Mouse (Mus musculus): ENCODE measurements around the gene Smc3. TPM values are rescaled to one million over a fixed set of nuclear protein-coding genes. Genes with fewer than 3 reads are reported as not detected.
A peak's percentile ranks its signal among the peaks of the same experiment; 100 is the strongest.
"Not testable (repeated sequence)": the region's sequence is repeated elsewhere in the genome, so short reads cannot be mapped to it uniquely, and the experiment has no call there.

Gene Smc3
- polyA plus RNA-seq, 1 experiment from 2014 or later, result 61.8 TPM

DNA sequence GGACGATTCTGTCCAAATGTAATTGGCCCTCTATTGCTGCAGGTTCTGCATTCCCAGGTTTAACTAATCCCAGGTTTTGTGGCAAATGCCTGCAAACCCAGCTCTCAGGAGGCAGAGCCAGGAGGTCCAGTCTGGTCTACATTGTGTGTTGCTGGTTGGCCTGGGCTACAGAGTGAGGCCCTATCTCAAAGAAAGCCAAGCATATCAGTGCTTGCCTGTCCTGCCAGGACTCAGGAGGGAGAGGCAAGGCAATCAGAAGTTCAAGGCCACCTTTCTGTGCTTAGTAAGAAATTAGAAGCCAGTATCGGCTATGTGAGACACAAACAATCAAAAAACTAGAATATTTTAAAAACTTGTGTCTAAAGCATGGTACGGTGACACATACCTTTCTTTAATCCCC is 27.0 kb upstream of the Smc3 start:
- DNase-seq (ENCODE audit: low spot score) (no peak), ATAC-seq (no peak)

DNA sequence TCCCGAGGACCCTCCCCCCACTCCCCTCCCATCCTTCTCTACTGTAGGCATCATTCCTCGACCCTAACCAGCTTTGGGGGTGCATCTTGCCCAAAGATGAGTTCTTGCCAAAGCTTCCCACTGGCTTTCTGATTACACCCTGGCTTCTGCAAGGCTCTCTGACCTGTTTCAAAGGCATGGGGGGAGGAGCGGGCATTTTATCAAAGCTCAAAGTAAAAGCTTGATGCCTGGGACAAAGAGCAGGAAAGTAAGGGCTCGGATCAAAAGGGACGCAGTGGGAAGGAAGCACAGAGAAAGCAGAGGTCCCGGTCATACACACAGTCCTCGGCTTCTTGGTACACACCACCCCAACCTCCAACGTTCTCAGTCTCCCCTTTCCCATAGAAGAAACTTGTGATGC is 26.1 kb upstream of the Smc3 start:
- H3K4me3 ChIP-seq (ENCODE audit: low read depth, low read length), result no peak overlapping the region
- no peak overlapping the region for H3K4me2 ChIP-seq (ENCODE audit: low read length)
- no peaks in the 10 kb centered on the region for H3K9me3 ChIP-seq (replicated peaks; ENCODE audit: control insufficient read depth, low read length)
- H3K4me1 ChIP-seq (ENCODE audit: control insufficient read depth, insufficient read depth, low read length), result no peaks in the 10 kb centered on the region
- H3K9ac ChIP-seq (ENCODE audit: low read length), result no peak overlapping the region
- no peaks in the 10 kb centered on the region for H3K36me3 ChIP-seq (ENCODE audit: control insufficient read depth, insufficient read depth, low read length)
- 37% methylated on average over 8 of the region's 8 CpGs for WGBS
- H3K27ac ChIP-seq (ENCODE audit: low read depth, low read length), result no peak overlapping the region
- DNase-seq (ENCODE audit: low spot score) (no peak), ATAC-seq (no peak)
- H3K27me3 ChIP-seq (replicated peaks; ENCODE audit: control insufficient read depth, insufficient read depth, low read length), result no peaks in the 10 kb centered on the region

More for the DNA sequence above, 27.0 kb upstream of the Smc3 start:
- Histone ChIP-seq H3K36me3 (ENCODE audit: control insufficient read depth, insufficient read depth, low read length) (no peaks in the 10 kb centered on the region), H3K4me1 (ENCODE audit: control insufficient read depth, insufficient read depth, low read length) (no peaks in the 10 kb centered on the region), H3K4me3 (ENCODE audit: low read depth, low read length) (no peak overlapping the region), H3K27me3 (replicated peaks; ENCODE audit: control insufficient read depth, insufficient read depth, low read length) (no peaks in the 10 kb centered on the region), H3K27ac (ENCODE audit: low read depth, low read length) (no peak overlapping the region), H3K9me3 (replicated peaks; ENCODE audit: control insufficient read depth, low read length) (no peaks in the 10 kb centered on the region), H3K4me2 (ENCODE audit: low read length) (no peak overlapping the region), H3K9ac (ENCODE audit: low read length) (no peak overlapping the region)
- 82% methylated on average over 3 of the region's 3 CpGs for WGBS

DNA sequence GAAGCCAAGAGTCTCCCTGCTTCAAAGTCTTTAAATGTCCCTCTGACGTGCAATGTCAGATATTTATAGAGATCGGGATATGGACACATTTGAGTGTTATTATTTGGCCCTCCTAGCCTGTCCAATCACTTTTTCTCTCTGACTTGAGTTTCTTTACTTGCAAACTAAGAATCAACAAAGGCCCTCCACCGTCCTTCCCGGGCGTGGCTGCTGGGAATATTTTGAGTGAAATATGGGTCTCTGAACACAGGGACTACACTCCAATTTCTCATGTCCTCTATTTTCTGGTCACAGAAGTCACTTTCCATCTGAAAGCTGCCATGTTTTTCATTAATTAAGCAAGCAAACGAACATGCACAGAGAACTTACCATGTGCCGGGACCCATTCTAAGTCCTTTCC is 25.7 kb upstream of the Smc3 start:
- DNase-seq (ENCODE audit: low spot score) (no peak), ATAC-seq (no peak)
- Histone ChIP-seq H3K9me3 (replicated peaks; ENCODE audit: control insufficient read depth, low read length) (no peaks in the 10 kb centered on the region), H3K27me3 (replicated peaks; ENCODE audit: control insufficient read depth, insufficient read depth, low read length) (no peaks in the 10 kb centered on the region), H3K4me2 (ENCODE audit: low read length) (no peak overlapping the region), H3K4me1 (ENCODE audit: control insufficient read depth, insufficient read depth, low read length) (no peaks in the 10 kb centered on the region), H3K36me3 (ENCODE audit: control insufficient read depth, insufficient read depth, low read length) (no peaks in the 10 kb centered on the region), H3K9ac (ENCODE audit: low read length) (no peak overlapping the region), H3K27ac (ENCODE audit: low read depth, low read length) (no peak overlapping the region), H3K4me3 (ENCODE audit: low read depth, low read length) (no peak overlapping the region)
- 85% methylated on average over 7 of the region's 7 CpGs for WGBS

DNA sequence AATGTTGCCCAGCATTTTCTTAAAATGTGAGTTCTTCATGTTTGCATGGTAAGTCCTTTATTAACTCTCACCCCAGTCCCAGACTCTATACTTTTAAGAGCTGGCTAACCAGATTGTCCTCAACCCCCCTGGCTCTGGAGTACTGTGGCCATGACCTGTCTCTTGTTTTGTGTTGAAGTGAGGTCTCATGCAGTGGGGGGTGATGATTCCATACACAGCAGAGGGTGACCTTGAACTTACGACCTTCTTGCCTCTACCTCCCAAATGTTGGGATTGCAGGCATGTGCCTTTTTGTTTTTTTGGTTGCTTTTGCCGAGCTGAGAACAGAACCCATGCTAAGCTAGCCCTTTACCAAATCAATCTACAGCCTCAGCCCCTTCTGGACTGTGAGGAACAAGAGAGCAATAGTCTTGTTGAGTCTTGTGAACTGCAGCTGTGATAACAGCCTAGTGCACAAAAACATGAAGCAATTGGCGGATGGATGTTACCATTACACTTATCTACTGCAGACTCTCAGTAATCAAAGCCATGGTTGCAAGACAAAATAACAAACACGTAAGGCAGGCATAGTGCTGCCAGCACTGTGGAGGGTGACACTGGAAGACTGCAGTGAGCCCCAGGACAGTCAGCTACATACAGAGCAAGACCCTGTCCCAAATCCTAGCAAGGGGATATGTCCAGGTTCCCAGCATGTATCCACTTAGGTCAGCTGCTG is 24.7 kb upstream of the Smc3 start:
- 85% methylated on average over 4 of the region's 4 CpGs for WGBS
- Histone ChIP-seq H3K9me3 (replicated peaks; ENCODE audit: control insufficient read depth, low read length) (no peaks in the 10 kb centered on the region), H3K36me3 (ENCODE audit: control insufficient read depth, insufficient read depth, low read length) (no peaks in the 10 kb centered on the region), H3K4me3 (ENCODE audit: low read depth, low read length) (no peak overlapping the region), H3K4me2 (ENCODE audit: low read length) (no peak overlapping the region), H3K27me3 (replicated peaks; ENCODE audit: control insufficient read depth, insufficient read depth, low read length) (no peaks in the 10 kb centered on the region), H3K27ac (ENCODE audit: low read depth, low read length) (no peak overlapping the region), H3K9ac (ENCODE audit: low read length) (no peak overlapping the region), H3K4me1 (ENCODE audit: control insufficient read depth, insufficient read depth, low read length) (no peaks in the 10 kb centered on the region)
- ATAC-seq (no peak), DNase-seq (ENCODE audit: low spot score) (no peak)

DNA sequence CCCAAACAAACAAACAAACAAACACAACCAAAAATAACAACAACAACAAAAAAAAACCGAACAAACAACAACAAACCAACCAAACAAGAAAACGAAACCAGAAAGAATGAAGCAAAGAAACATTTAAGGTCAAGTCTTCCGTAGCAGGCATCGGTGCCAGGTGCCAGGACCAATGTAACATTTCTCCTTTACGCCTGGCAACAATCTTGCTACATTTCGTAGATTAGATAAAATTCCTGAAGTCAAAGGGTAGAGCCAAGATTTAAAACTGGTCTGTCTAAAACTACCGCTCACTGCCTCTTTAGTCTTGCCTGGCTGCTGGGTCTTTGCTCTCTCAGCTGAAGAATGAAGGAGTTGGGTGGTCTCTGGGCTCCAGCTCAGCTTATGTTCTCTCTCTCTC is 24.1 kb upstream of the Smc3 start:
- Histone ChIP-seq H3K4me1 (ENCODE audit: control insufficient read depth, insufficient read depth, low read length) (no peaks in the 10 kb centered on the region), H3K9ac (ENCODE audit: low read length) (no peak overlapping the region), H3K9me3 (replicated peaks; ENCODE audit: control insufficient read depth, low read length) (no peaks in the 10 kb centered on the region), H3K27me3 (replicated peaks; ENCODE audit: control insufficient read depth, insufficient read depth, low read length) (no peaks in the 10 kb centered on the region), H3K36me3 (ENCODE audit: control insufficient read depth, insufficient read depth, low read length) (no peaks in the 10 kb centered on the region), H3K4me2 (ENCODE audit: low read length) (no peak overlapping the region), H3K4me3 (ENCODE audit: low read depth, low read length) (no peak overlapping the region), H3K27ac (ENCODE audit: low read depth, low read length) (no peak overlapping the region)
- WGBS, result 88% methylated on average over 7 of the region's 7 CpGs
- ATAC-seq (no peak), DNase-seq (ENCODE audit: low spot score) (no peak)

DNA sequence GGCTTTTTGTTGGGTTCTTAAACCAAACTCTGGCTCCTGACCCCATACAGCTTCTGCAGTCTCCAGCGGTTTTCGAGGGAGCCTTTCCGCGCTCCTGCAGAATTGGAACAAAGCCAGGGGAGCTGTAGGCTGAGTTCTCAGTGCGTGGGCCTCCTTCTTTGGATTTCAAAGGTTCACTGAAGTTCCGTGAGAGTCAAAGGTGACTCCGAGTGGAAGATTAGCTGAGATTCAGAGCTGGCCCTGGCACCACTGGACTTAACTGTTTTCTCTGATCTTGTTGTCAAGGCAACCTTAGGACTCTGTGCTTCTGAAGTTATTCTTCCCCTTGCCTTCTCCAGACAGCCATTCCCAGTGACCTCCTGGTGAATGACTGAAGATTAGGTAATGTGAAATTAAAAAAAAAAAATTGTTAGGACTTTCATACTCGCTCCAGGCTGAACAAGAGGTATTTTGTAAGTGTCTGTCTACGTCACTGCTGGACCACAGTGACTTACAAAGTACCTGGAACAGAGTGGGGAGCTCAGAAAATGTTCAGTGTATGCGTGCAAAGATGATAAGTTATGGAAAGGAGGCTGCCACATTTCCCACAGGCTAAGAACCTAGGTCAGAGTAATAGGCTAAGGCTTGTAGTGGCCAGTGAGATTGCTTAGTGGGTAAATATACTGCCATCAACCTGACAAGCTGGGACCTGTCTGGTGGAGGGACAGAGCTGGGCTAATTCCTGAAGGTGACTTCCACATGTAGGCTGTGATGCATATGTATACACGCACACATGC is 23.0 kb upstream of the Smc3 start:
- Histone ChIP-seq H3K9me3 (replicated peaks; ENCODE audit: control insufficient read depth, low read length) (no peaks in the 10 kb centered on the region), H3K4me1 (ENCODE audit: control insufficient read depth, insufficient read depth, low read length) (no peaks in the 10 kb centered on the region), H3K27ac (ENCODE audit: low read depth, low read length) (no peak overlapping the region), H3K9ac (ENCODE audit: low read length) (no peak overlapping the region), H3K4me3 (ENCODE audit: low read depth, low read length) (no peak overlapping the region), H3K27me3 (replicated peaks; ENCODE audit: control insufficient read depth, insufficient read depth, low read length) (no peaks in the 10 kb centered on the region), H3K36me3 (ENCODE audit: control insufficient read depth, insufficient read depth, low read length) (no peaks in the 10 kb centered on the region), H3K4me2 (ENCODE audit: low read length) (no peak overlapping the region)
- 44% methylated on average over 11 of the region's 11 CpGs for WGBS
- ATAC-seq, result no peak
- DNase-seq (ENCODE audit: low spot score), result peak; percentile 22

DNA sequence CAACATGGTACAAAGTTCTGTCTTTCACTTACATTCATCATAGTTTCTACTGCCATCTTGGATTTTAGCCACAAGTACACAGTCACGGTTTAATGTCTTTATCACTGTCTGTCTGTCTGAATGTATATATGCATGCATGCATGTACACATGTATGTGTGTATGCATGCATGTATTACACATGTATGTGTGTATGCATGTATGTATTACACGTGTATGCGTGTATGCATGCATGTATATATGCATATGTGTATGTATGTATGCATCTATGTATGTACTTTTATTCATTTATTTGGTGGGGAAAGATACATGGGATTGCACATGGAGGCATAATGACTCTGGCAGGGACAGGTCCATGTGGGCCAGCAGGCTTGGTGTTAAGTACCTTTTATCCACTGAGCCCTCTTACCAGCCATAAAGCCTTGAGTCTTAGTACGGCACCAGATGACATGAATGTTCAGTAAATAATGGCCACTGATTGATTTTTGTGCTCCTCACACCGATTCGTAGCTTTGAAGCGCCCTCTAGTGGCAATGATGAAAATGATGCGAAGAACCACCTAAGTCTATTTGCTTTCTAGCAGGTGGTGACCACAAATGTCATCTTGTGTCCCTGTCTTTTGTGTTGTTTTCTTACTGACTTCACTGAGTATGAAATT is 21.5 kb upstream of the Smc3 start:
- no peaks in the 10 kb centered on the region for H3K36me3 ChIP-seq (ENCODE audit: control insufficient read depth, insufficient read depth, low read length)

DNA sequence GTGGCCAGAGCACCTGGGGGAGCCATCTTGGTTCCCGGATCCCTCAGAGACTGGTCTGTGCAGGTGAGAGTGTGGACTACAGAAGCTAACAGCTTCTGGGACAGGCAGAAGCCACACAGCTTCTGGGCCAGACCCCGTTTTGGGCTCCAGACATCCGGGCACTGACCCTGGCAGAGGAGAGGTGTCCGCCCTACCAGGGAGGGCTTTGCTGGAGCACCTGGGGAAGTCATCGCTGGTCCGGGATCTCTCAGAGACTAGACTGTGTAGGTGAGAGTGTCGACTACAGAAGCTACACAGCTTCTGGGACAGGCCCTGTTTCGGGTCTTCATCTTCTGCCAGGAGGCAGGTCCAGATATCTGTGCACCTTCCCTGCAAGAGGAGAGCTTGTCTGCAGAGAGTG is 19.9 kb upstream of the Smc3 start:
- H3K4me3 ChIP-seq (ENCODE audit: low read depth, low read length), result not testable (repeated sequence)

More for the DNA sequence above, 21.5 kb upstream of the Smc3 start:
- Histone ChIP-seq H3K9me3 (replicated peaks; ENCODE audit: control insufficient read depth, low read length) (no peaks in the 10 kb centered on the region), H3K4me1 (ENCODE audit: control insufficient read depth, insufficient read depth, low read length) (no peaks in the 10 kb centered on the region), H3K4me2 (ENCODE audit: low read length) (no peak overlapping the region), H3K27me3 (replicated peaks; ENCODE audit: control insufficient read depth, insufficient read depth, low read length) (no peaks in the 10 kb centered on the region), H3K27ac (ENCODE audit: low read depth, low read length) (no peak overlapping the region), H3K9ac (ENCODE audit: low read length) (no peak overlapping the region), H3K4me3 (ENCODE audit: low read depth, low read length) (no peak overlapping the region)
- ATAC-seq (peak; percentile 66; the same call in 1 of the 2 replicates), DNase-seq (ENCODE audit: low spot score) (peak; percentile 92)
- WGBS, result 14% methylated on average over 8 of the region's 8 CpGs

DNA sequence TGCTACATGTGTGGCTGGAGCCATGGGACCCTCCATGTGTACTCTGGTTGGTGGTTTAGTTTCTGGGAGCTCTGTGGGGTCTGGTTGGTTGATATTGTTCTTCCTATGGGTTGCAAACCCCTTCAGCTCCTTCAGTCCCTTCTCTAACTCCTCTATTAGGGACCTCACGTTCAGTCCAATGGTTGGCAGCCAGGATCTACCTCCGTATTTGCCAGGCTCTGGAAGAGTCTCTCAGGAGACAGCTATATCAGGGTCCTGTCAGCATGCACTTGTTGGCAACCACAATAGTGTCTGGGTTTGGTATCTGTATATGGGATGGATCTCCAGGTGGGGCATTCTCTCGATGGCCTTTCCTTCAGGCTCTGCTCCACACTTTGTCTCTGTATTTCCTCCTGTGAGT is 12.5 kb upstream of the Smc3 start:
- not testable (repeated sequence) for H3K4me3 ChIP-seq (ENCODE audit: low read depth, low read length); H3K4me2 ChIP-seq (ENCODE audit: low read length); H3K9ac ChIP-seq (ENCODE audit: low read length); H3K4me1 ChIP-seq (ENCODE audit: control insufficient read depth, insufficient read depth, low read length); H3K36me3 ChIP-seq (ENCODE audit: control insufficient read depth, insufficient read depth, low read length); H3K27ac ChIP-seq (ENCODE audit: low read depth, low read length); DNase-seq (ENCODE audit: low spot score); H3K27me3 ChIP-seq (replicated peaks; ENCODE audit: control insufficient read depth, insufficient read depth, low read length); ATAC-seq
- 97% methylated on average over 3 of the region's 3 CpGs for WGBS
- peaks cover 12% of the 10 kb centered on the region; the same call in 1 of the 2 replicates for H3K9me3 ChIP-seq (replicated peaks; ENCODE audit: control insufficient read depth, low read length)

More for the DNA sequence above, 19.9 kb upstream of the Smc3 start:
- H3K4me1 ChIP-seq (ENCODE audit: control insufficient read depth, insufficient read depth, low read length); H3K9ac ChIP-seq (ENCODE audit: low read length); H3K27me3 ChIP-seq (replicated peaks; ENCODE audit: control insufficient read depth, insufficient read depth, low read length); H3K27ac ChIP-seq (ENCODE audit: low read depth, low read length); H3K36me3 ChIP-seq (ENCODE audit: control insufficient read depth, insufficient read depth, low read length); ATAC-seq; DNase-seq (ENCODE audit: low spot score); H3K9me3 ChIP-seq (replicated peaks; ENCODE audit: control insufficient read depth, low read length); H3K4me2 ChIP-seq (ENCODE audit: low read length): not testable (repeated sequence)
- WGBS, result 90% methylated on average over 8 of the region's 8 CpGs

Measured in forebrain, embryonic 14.5 days (tissue).